Mouse (Mus musculus) cerebellum, postnatal 25 days (tissue): Measurements from ENCODE around the gene Rtn4ip1.

Source experiments
- DNase-seq, 2 experiments: peaks; one replicate each; pipeline ENCODE4 v3.0.0; 2021; ENCODE audit warnings: mixed read lengths in 2 of 2

Gene Rtn4ip1

DNA sequence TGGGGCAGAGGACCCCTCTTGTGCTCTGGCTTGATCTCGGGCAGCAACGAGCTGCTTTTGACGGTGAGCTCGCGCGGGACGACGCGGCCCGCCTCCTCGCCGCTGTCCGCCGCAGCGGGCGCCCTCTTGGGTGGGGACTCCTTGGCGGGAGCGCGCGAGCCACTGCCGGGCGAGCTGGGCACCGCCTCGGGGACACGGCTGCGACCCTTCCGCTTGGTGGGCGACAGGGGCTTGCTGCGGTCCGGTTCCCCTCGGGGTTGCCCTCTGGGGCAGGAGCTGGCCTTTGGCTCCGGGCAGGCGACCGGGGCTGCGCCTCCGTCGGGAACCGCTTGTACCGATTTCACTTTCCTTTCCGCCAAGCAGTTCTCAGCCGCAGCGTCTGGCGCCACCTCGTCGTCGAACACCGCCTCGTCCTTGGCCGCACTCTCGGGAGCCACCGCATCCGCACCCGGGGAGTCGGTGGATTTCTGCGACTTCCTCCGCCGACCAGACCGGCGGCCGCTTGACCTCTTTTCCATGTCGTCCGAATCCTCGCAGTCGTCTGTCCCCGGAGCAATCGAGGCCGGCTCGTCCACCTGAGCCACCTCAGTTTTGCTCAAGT is 102.0 kb downstream of the Rtn4ip1 start:
- DNase-seq = peak; percentile 20 to 24

GRCm38 (mm10) chr10:44004221-44004751 is 102.7 kb downstream of the Rtn4ip1 start:
- DNase-seq = no peak

DNA sequence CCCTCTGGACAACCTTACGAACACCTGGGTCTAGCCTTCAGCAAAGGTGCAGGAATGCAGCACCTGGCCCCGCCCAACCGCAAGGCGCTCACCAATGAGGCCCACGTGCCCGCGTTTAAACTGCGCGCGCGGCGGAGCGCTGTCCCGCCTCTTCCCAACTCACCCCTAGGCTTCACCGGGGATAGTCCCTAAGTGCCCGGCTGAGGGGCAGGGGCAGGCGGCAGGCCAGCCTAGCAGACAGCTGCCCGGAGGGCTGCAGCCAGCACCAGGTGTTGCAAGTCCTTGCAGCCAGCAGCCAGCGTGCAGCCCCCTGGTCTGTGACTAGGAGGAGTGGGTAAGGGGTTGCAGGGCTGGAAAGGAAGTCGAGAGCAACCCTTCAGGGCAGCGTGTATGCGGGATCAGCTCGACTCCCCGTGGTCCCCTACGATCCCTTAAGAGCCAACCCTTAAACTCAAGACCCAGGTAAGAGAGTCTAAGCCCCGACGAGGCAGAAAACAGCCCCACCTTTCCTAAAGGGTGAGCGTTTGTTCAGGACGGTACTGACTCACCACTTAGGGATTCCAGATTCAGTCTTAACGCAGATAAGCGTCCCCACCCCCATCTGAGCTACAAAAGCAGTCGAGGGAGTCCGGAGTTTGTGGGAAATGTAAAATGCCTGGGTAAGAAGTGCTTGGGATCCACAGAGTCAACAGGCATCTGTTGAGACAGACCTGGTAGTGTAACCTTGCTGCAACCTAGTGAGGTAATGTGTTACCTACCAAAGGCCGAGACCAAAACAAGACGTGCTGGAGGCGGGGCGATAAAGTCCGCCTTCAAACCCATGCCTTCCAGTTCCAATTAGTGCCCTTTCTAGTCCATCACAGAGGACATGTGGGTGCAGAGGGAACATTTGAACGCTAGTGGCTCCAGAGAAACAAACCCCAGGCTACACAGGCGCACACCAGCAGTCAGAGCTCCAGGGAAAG is 104.4 kb downstream of the Rtn4ip1 start:
- DNase-seq = peak in 1 of 2 experiments; percentile 21
